Comparison of ENCODE assay signal across 9 mouse cellular contexts in genomic region chr14:20802926-20803605, GRCm38 (mm10). TPM values are rescaled to one million over a fixed set of nuclear protein-coding genes. Genes with fewer than 3 reads are reported as not detected.
A peak's percentile ranks its signal among the peaks of the same experiment; 100 is the strongest.
DNase-seq lines count a peak whose midpoint lies in the region; ATAC-seq and TF ChIP-seq lines count a peak whose summit lies in the region.
"Had no signal": no experiment of that assay in that cellular context is flagged by ENCODE, and none has a peak within 500 bp of the region (broad histone marks: within the 10 kb centered on the region; RNA-seq: fewer than 3 reads in every experiment).

No protein-coding gene starts in this region.

- H3K4me3 ChIP-seq in kidney, embryonic 14.5 days (ENCODE audit: low read length), result no peak overlapping the region
- no peak overlapping the region for H3K4me3 ChIP-seq in intestine, postnatal 0 days (ENCODE audit: low read depth, low read length)

- H3K36me3 ChIP-seq in kidney, embryonic 14.5 days (ENCODE audit: control insufficient read depth, insufficient read depth, low read length), result no peaks in the 10 kb centered on the region
- no peaks in the 10 kb centered on the region for H3K36me3 ChIP-seq in intestine, postnatal 0 days (ENCODE audit: control insufficient read depth, insufficient read depth)
- H3K36me3 ChIP-seq: G1E had no signal

- H3K9ac ChIP-seq in kidney, embryonic 14.5 days (ENCODE audit: low read depth, low read length), result no peak overlapping the region
- no peak overlapping the region for H3K9ac ChIP-seq in intestine, postnatal 0 days (ENCODE audit: low read depth, low read length)

- DNase-seq in kidney, postnatal 10 days, result no peak
- no peak for DNase-seq in left cerebral cortex, postnatal 36 days (ENCODE audit: low spot score in 2 of 2)
- DNase-seq in kidney, adult 11 months, result no peak

- H3K27me3 ChIP-seq in kidney, embryonic 14.5 days (ENCODE audit: control insufficient read depth, insufficient read depth, low read length), result no peaks in the 10 kb centered on the region
- H3K27me3 ChIP-seq in intestine, postnatal 0 days (replicated peaks; ENCODE audit: control insufficient read depth, insufficient read depth, low read length), result no peaks in the 10 kb centered on the region

- TF ChIP-seq CTCF in intestine, postnatal 0 days (IDR thresholded peaks at IDR 0.05; ENCODE audit: low read depth), result no peak

- H3K9me3 ChIP-seq in kidney, embryonic 14.5 days (ENCODE audit: control insufficient read depth, low read length), result no peaks in the 10 kb centered on the region
- H3K9me3 ChIP-seq in intestine, postnatal 0 days (ENCODE audit: control insufficient read depth), result no peaks in the 10 kb centered on the region
- H3K9me3 ChIP-seq: G1E had no signal

- H3K4me2 ChIP-seq in kidney, embryonic 14.5 days (replicated peaks; ENCODE audit: low read depth, low read length), result no peak overlapping the region
- H3K4me2 ChIP-seq in intestine, postnatal 0 days (replicated peaks; ENCODE audit: low read depth), result no peak overlapping the region

- ATAC-seq in kidney, embryonic 14.5 days (ENCODE audit: low FRiP score, low TSS enrichment), result peak; percentile 32
- peak; percentile 7 for ATAC-seq in CD4-positive, CD25-positive, alpha-beta regulatory T cell, adult 4 months
- peak; percentile 33 for ATAC-seq in activated CD4-positive, CD25-positive, alpha-beta regulatory T cell, adult 4 months
- peak; percentile 71 for ATAC-seq in intestine, postnatal 0 days
- ATAC-seq in cerebellum, adult (ENCODE audit: insufficient number of reproducible peaks, low FRiP score, low TSS enrichment), result no peak

- 42% methylated on average over 2 of the region's 2 CpGs for WGBS in kidney, embryonic 14.5 days
- 33% methylated on average over 2 of the region's 2 CpGs for WGBS in intestine, postnatal 0 days

- intact Hi-C loops in left cerebral cortex, postnatal 36 days (cut with DNase I), result loop anchor here (1.0 to 10.0 kb wide), 3 partner anchors 70 to 312 kb away; no protein-coding TSS in a partner anchor

- no peak overlapping the region for H3K27ac ChIP-seq in kidney, embryonic 14.5 days (ENCODE audit: low read depth, low read length)
- no peak overlapping the region for H3K27ac ChIP-seq in intestine, postnatal 0 days (ENCODE audit: low read depth, low read length)

- H3K4me1 ChIP-seq in kidney, embryonic 14.5 days (ENCODE audit: control insufficient read depth, insufficient read depth, low read length), result no peaks in the 10 kb centered on the region
- H3K4me1 ChIP-seq in intestine, postnatal 0 days (replicated peaks; ENCODE audit: control insufficient read depth, insufficient read depth, low read length), result no peaks in the 10 kb centered on the region; the same call in 1 of the 2 replicates

RNA-seq across cellular contexts. Expression of gene Camk2g, which starts 9.2 kb away (rescaled TPM):
- polyA plus RNA-seq in kidney, embryonic 14.5 days (2014; fragmentation: Nextera tagmentation; extraction: Ambion mirVana), result 33.6 and 50.2 TPM in 2 replicates
- polyA plus RNA-seq in CD4-positive, CD25-positive, alpha-beta regulatory T cell, adult 4 months (2017; shearing (Covaris generic)), result 10 to 100 TPM; 32.6 to 37.8 TPM
- polyA plus RNA-seq in activated CD4-positive, CD25-positive, alpha-beta regulatory T cell, adult 4 months (2017; shearing (Covaris generic)), result 10 to 100 TPM; 21.9 to 29.4 TPM
- 27.6 and 37.7 TPM in 2 replicates for polyA plus RNA-seq in intestine, postnatal 0 days (2015; fragmentation: Nextera tagmentation; extraction: Ambion mirVana)
- total RNA-seq in left cerebral cortex, postnatal 36 days (2021), result 100 to 1,000 TPM; 322 to 378 TPM

RNA-seq across cellular contexts. Expression of gene Plau, which starts 33.4 kb away (rescaled TPM):
- polyA plus RNA-seq in kidney, embryonic 14.5 days (2014; fragmentation: Nextera tagmentation; extraction: Ambion mirVana), result 3.7 and 4.2 TPM in 2 replicates
- polyA plus RNA-seq in CD4-positive, CD25-positive, alpha-beta regulatory T cell, adult 4 months (2017; shearing (Covaris generic)), result not detected
- not detected for polyA plus RNA-seq in activated CD4-positive, CD25-positive, alpha-beta regulatory T cell, adult 4 months (2017; shearing (Covaris generic))
- 2.7 and 3.8 TPM in 2 replicates for polyA plus RNA-seq in intestine, postnatal 0 days (2015; fragmentation: Nextera tagmentation; extraction: Ambion mirVana)
- total RNA-seq in left cerebral cortex, postnatal 36 days (2021), result 1 to 10 TPM; 6.0 to 8.3 TPM
- polyA plus RNA-seq: G1E had no signal
